Mouse (Mus musculus) CH12.LX (cell line): Measurements from ENCODE around the gene Scp2.

Experiments used
- CTCF ChIP-seq, 2 experiments: IDR thresholded peaks in 1 of 2; conservative IDR thresholded peaks in 1 of 2; 2 replicates each; pipeline ENCODE4 v1.5.1; 2011 to 2012; ENCODE audit warnings: low read depth in 2 of 2, low read length in 2 of 2, improper control_type of control experiment in 1 of 2, inconsistent platforms in 1 of 2, mild to moderate bottlenecking in 1 of 2, moderate library complexity in 1 of 2
- E2F4 ChIP-seq: IDR thresholded peaks from 2 replicates; pipeline ENCODE4 v1.6.1; 2011; ENCODE audit warnings: low read depth, low read length, improper control_type of control experiment; ENCODE audit not compliant: insufficient replicate concordance
- ETS1 ChIP-seq: conservative IDR thresholded peaks from 2 replicates; pipeline ENCODE4 v1.6.1; 2012; ENCODE audit warnings: low read depth, mild to moderate bottlenecking, inconsistent platforms, low read length, improper control_type of control experiment, moderate library complexity
- NRF1 ChIP-seq: IDR thresholded peaks from 2 replicates; pipeline ENCODE4 v1.6.1; 2014; ENCODE audit warnings: low read depth, mild to moderate bottlenecking, inconsistent platforms, low read length, improper control_type of control experiment, moderate library complexity
- USF1 ChIP-seq: IDR thresholded peaks from 2 replicates; pipeline ENCODE4 v1.6.1; 2014; ENCODE audit warnings: low read depth, mild to moderate bottlenecking, inconsistent platforms, low read length, improper control_type of control experiment

DNA sequence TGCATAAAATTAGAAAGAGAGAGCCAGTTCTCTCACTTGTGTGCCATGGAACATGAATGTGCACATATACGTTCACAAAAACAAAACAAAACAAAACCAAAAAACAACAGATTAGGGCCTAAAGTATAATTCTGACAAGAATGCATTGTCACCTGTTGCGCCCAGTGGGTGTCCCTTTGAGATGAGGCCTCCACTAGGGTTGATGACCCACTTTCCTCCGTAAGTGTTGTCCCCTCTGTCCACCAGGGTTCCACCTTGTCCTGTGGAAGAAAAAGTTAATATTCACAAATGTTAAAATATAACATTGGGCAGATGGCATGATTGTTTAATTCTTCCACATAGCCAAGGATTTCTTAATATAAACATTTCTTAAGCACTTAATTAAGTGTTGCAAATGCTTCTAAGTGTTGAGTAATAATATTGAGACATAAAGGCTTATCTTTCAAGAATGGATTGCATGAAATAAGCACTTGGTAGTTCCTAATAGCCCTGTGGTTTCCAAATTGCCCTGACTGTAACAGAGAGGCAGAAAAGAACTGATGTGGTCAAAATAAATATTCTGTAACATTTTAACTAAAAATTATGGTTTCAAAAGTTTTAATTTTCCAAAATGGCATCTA lies 70.5 kb downstream of the Scp2 start:
- TF ChIP-seq USF1 (no peak), NRF1 (no peak), E2F4 (no peak), ETS1 (no peak), CTCF (conservative IDR thresholded peaks at IDR 0.05 in 1 of 2, IDR thresholded peaks at IDR 0.05 in 1 of 2; ENCODE audit: low read depth in 2 of 2, low read length in 2 of 2) (no peak)
